Mouse (Mus musculus) testis, adult 2 months (tissue): ENCODE data around the gene Diaph3.

ENCODE experiments used
- CTCF ChIP-seq: fragments of 200-500 bp; IDR thresholded peaks from 2 replicates; pipeline ENCODE4 v1.5.1; 2012; ENCODE audit warnings: low read depth, mild to moderate bottlenecking, inconsistent platforms, low read length, moderate library complexity; ENCODE audit not compliant: control insufficient read depth, insufficient read depth, insufficient replicate concordance
- POLR2A ChIP-seq: fragments of 200-500 bp; IDR thresholded peaks from 2 replicates; pipeline ENCODE4 v1.6.1; 2012; ENCODE audit warnings: low read depth, mild to moderate bottlenecking, inconsistent platforms, low read length, moderate library complexity; ENCODE audit not compliant: control insufficient read depth

DNA sequence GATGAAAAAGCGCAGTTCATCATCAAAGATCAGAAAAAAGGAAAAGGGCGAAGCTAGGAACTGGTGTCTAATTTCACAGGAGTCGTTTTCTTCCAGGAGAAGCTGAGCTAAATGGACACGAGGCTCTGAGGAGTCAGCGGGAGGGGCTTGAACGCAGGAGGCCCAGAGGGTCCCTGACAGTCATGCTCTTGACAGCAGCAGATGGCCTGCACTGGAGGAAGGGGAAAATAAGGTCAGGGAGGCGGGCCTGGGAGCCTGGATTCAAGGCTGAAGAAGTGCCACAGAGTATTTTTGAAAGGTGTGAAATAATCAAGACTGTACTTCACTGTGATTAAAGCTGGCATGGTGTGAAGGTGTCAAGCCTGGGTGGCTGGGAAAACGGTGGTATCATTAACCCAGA is 354.2 kb downstream of the Diaph3 start:
- TF ChIP-seq POLR2A: no peak
- TF ChIP-seq CTCF: no peak
